Mouse (Mus musculus) bone marrow macrophage, adult 2 months (primary cell): ENCODE measurements around the gene Pde4c.

ENCODE experiments used
- CTCF ChIP-seq: IDR thresholded peaks from 2 replicates; pipeline ENCODE4 v1.5.1; 2012; ENCODE audit warnings: low read depth, mild to moderate bottlenecking, low read length, moderate library complexity
- POLR2A ChIP-seq: IDR thresholded peaks from 2 replicates; pipeline ENCODE4 v1.6.1; 2012; ENCODE audit warnings: mild to moderate bottlenecking, low read depth, low read length, borderline replicate concordance

DNA sequence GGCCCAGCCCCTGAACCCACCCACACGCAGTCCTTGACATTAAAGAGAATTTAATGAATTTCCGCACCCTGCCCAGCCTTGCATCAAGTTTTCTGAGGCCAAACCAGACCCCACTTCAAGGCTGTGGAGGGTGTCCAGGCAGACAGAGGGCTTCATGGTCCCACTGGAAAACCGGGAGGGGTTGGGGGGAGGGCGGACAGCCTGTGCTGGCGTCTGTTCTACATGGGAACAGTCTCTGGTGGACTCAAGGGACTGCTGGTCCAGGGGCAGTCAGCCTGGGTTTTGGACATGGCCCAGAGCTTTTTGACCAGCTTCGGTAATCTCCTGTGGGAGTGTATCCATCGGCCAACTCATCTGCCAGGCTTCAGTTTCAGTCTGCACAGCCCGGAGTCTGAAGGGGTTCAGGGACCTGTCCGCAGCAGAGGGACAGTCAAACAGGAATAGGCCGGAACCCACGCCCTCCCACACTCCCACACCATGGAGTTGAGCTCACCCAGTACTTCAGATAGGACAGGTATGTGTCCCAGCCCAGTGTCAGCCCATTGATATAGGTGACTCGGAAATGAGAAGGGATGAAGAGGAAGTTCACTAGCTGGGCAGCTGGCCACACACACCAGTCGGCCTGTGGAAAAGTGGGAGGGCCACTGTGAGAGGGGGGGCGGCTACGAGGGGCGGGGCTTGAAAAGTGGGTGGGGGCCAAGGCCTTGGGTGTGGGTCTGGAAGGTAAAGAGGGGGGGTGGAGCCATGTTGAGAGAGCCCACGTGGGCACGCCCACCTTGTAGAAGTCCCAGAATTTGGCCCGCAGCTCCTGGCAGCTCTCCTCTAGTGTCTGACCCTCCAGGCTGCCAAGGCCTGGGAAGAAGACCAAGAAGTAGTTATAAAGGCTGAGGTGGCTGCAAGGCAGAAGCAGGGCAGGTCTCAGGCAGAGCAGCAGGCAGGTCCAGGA is 35.4 kb downstream of the Pde4c start:
- no peak for TF ChIP-seq CTCF
- TF ChIP-seq POLR2A, result no peak
